Mouse (Mus musculus): ENCODE measurements around the gene Dnajb8. TPM values are rescaled to one million over a fixed set of nuclear protein-coding genes. Genes with fewer than 3 reads are reported as not detected.

Gene Dnajb8
- total and polyA plus RNA-seq, 3 experiments = not detected

- peaks cover 4 to 69% of the 10 kb centered on the region in 2 experiments for H3K36me3 ChIP-seq (replicated peaks in 1 of 2; ENCODE audit: control insufficient read depth in 1 of 2, insufficient read depth in 1 of 2, low read length in 1 of 2)
- TF ChIP-seq ZNF384 (IDR thresholded peaks at IDR 0.05; ENCODE audit: low read depth, low read length) (no peak), MAFK (IDR thresholded peaks at IDR 0.05; ENCODE audit: insufficient replicate concordance, low read length) (no peak), ETS1 (conservative IDR thresholded peaks at IDR 0.05; ENCODE audit: low read depth, low read length) (no peak), CHD1 (IDR thresholded peaks at IDR 0.05; ENCODE audit: low read depth, low read length) (no peak), UBTF (IDR thresholded peaks at IDR 0.05; ENCODE audit: low read depth, low read length) (no peak), RAD21 (IDR thresholded peaks at IDR 0.05; ENCODE audit: low read depth, low read length) (no peak), MAZ (IDR thresholded peaks at IDR 0.05; ENCODE audit: low read depth, low read length) (no peak), MYC (IDR thresholded peaks at IDR 0.05; ENCODE audit: low read depth, low read length) (no peak), SIN3A (IDR thresholded peaks at IDR 0.05; ENCODE audit: low read length) (no peak), POLR2A (IDR thresholded peaks at IDR 0.05; ENCODE audit: low read depth, low read length) (no peak), MAX (IDR thresholded peaks at IDR 0.05; ENCODE audit: low read length) (no peak), ELF1 (IDR thresholded peaks at IDR 0.05; ENCODE audit: low read depth, low read length) (no peak), JUND (conservative IDR thresholded peaks at IDR 0.05; ENCODE audit: low read depth, low read length) (no peak), TBP (conservative IDR thresholded peaks at IDR 0.05; ENCODE audit: low read depth, low read length) (no peak), POLR2AphosphoS2 (IDR thresholded peaks at IDR 0.05; ENCODE audit: low read depth, low read length) (no peak), KAT2A (IDR thresholded peaks at IDR 0.05; ENCODE audit: insufficient replicate concordance, low read length) (no peak)
- DNase-seq (ENCODE audit: extremely low read depth) = no peak
- no peaks in the 10 kb centered on the region for H3K79me2 ChIP-seq (replicated peaks; ENCODE audit: control insufficient read depth, extremely low read depth, insufficient read depth, poor library complexity, severe bottlenecking)
- no peak overlapping the region for H3K27ac ChIP-seq (ENCODE audit: insufficient read depth, low read depth)
- no peaks in the 10 kb centered on the region for H3K27me3 ChIP-seq (replicated peaks)
- H3K4me2 ChIP-seq (ENCODE audit: insufficient read depth, low read depth, poor library complexity, severe bottlenecking) = no peak overlapping the region
- H3K4me3 ChIP-seq (replicated peaks in 1 of 3; ENCODE audit: low read depth in 2 of 3, low read length in 2 of 3, poor library complexity in 1 of 3) = no peak overlapping the region
- in situ Hi-C loops (cut with MboI; ENCODE audit: low pct_ligation_motif_present, low pct_unique_long_range_greater_than_20kb, low sequenced_read_pairs) (no loop called here), dilution Hi-C loops (cut with MboI; ENCODE audit: extremely low pct_ligation_motif_present, extremely low pct_unique_long_range_greater_than_20kb, low sequenced_read_pairs) (no loop called here)
- no peak overlapping the region for H3K9ac ChIP-seq (ENCODE audit: insufficient read depth, low read depth)
- peaks cover 6 to 44% of the 10 kb centered on the region in 2 experiments; a peak in 3 of 4 replicates for H3K4me1 ChIP-seq (ENCODE audit: control insufficient read depth in 1 of 2, insufficient read depth in 2 of 2)
- no peaks in the 10 kb centered on the region for H3K9me3 ChIP-seq (replicated peaks; ENCODE audit: low read length)
Observed at GRCm38 (mm10) chr6:88292274-88292909, 70.3 kb downstream of the Dnajb8 start.

- dilution Hi-C loops (cut with MboI; ENCODE audit: extremely low pct_ligation_motif_present, extremely low pct_unique_long_range_greater_than_20kb, low sequenced_read_pairs) = no loop called here
- in situ Hi-C loops (cut with MboI; ENCODE audit: low pct_ligation_motif_present, low pct_unique_long_range_greater_than_20kb, low sequenced_read_pairs) = no loop called here
- no peak overlapping the region for H3K9ac ChIP-seq (ENCODE audit: insufficient read depth, low read depth)
Observed at GRCm38 (mm10) chr6:88299491-88299890, 77.4 kb downstream of the Dnajb8 start.

More at GRCm38 (mm10) chr6:88299491-88299890, 77.4 kb downstream of the Dnajb8 start:
- Histone ChIP-seq H3K4me3 (replicated peaks in 1 of 3; ENCODE audit: low read depth in 2 of 3, low read length in 2 of 3, poor library complexity in 1 of 3) (no peak overlapping the region), H3K27me3 (replicated peaks) (no peaks in the 10 kb centered on the region), H3K79me2 (replicated peaks; ENCODE audit: control insufficient read depth, extremely low read depth, insufficient read depth, poor library complexity, severe bottlenecking) (no peaks in the 10 kb centered on the region), H3K9me3 (replicated peaks; ENCODE audit: low read length) (no peaks in the 10 kb centered on the region), H3K4me1 (ENCODE audit: control insufficient read depth in 1 of 2, insufficient read depth in 2 of 2) (0 out of 4 replicates have a peak, but pooled peaks cover 0 to 6% of the 10 kb centered on the region in 2 experiments), H3K36me3 (replicated peaks in 1 of 2; ENCODE audit: control insufficient read depth in 1 of 2, insufficient read depth in 1 of 2, low read length in 1 of 2) (peaks cover 7 to 86% of the 10 kb centered on the region in 2 experiments), H3K4me2 (ENCODE audit: insufficient read depth, low read depth, poor library complexity, severe bottlenecking) (no peak overlapping the region), H3K27ac (ENCODE audit: insufficient read depth, low read depth) (no peak overlapping the region)
- no peak for DNase-seq (ENCODE audit: extremely low read depth)
- TF ChIP-seq UBTF (IDR thresholded peaks at IDR 0.05; ENCODE audit: low read depth, low read length) (no peak), ZMIZ1 (IDR thresholded peaks at IDR 0.05; ENCODE audit: low read depth, low read length) (no peak), EP300 (IDR thresholded peaks at IDR 0.05; ENCODE audit: low read length) (no peak), POLR2A (IDR thresholded peaks at IDR 0.05; ENCODE audit: low read depth, low read length) (no peak)

Measured in CH12.LX (cell line).